Mouse (Mus musculus) cerebellum, adult 2 months (tissue): ENCODE data around the gene St8sia1.

Source experiments
- CTCF ChIP-seq: fragments of 200-500 bp; IDR thresholded peaks from 2 replicates; pipeline ENCODE4 v1.5.1; 2011; ENCODE audit warnings: low read depth, mild to moderate bottlenecking, control low read depth, low read length, moderate library complexity, borderline replicate concordance; ENCODE audit not compliant: insufficient read depth
- POLR2A ChIP-seq: fragments of 200-500 bp; IDR thresholded peaks from 2 replicates; pipeline ENCODE4 v1.6.1; 2011; ENCODE audit warnings: low read length, control low read depth, borderline replicate concordance; ENCODE audit not compliant: insufficient read depth

- TF ChIP-seq POLR2A (no peak), CTCF (no peak)
Observed at GRCm38 (mm10) chr6:142994821-142995220, 30.6 kb upstream of the St8sia1 start.
